Mouse (Mus musculus) cerebellum, adult 2 months (tissue): ENCODE data around the gene Dock9. TPM values are rescaled to one million over a fixed set of nuclear protein-coding genes. Genes with fewer than 3 reads are reported as not detected.
"Not testable (repeated sequence)": the region's sequence is repeated elsewhere in the genome, so short reads cannot be mapped to it uniquely, and the experiment has no call there.

Experiments used
- DNase-seq, 2 experiments: peaks; one replicate each; pipeline ENCODE4 v3.0.0; 2021
- H3K27ac ChIP-seq: fragments of 200-500 bp; 2 replicates; pipeline ENCODE4 v1.5.1; 2012; ENCODE audit warnings: low read length, control low read depth, inconsistent platforms; ENCODE audit not compliant: insufficient read depth
- H3K27me3 ChIP-seq: fragments of 200-500 bp; 2 replicates; pipeline ENCODE4 v1.6.1; 2012; ENCODE audit warnings: inconsistent platforms, mild to moderate bottlenecking, low read length, moderate library complexity; ENCODE audit not compliant: control insufficient read depth, insufficient read depth
- H3K4me1 ChIP-seq: fragments of 200-500 bp; 2 replicates; pipeline ENCODE4 v1.6.1; 2011; ENCODE audit warnings: low read length; ENCODE audit not compliant: control insufficient read depth, insufficient read depth
- H3K4me3 ChIP-seq: fragments of 200-500 bp; replicated peaks from 2 replicates; pipeline ENCODE3; 2011; ENCODE audit warnings: mild to moderate bottlenecking, low read depth, low read length, control low read depth; ENCODE audit not compliant: insufficient read depth
- CTCF ChIP-seq: fragments of 200-500 bp; IDR thresholded peaks from 2 replicates; pipeline ENCODE4 v1.5.1; 2011; ENCODE audit warnings: low read depth, mild to moderate bottlenecking, control low read depth, low read length, moderate library complexity, borderline replicate concordance; ENCODE audit not compliant: insufficient read depth
- POLR2A ChIP-seq: fragments of 200-500 bp; IDR thresholded peaks from 2 replicates; pipeline ENCODE4 v1.6.1; 2011; ENCODE audit warnings: low read length, control low read depth, borderline replicate concordance; ENCODE audit not compliant: insufficient read depth
- WGBS: fragments of 180-500 bp; shearing (Covaris S2); methylation state at CpG from one replicate; pipeline ENCODE4 v1.1.7; 2018; 5-methylcytosine and 5-hydroxymethylcytosine counted together
- polyA plus RNA-seq: library from polyadenylated mRNA; depleted of rRNA; stranded (reverse); fragments of >200 nt; gene quantifications from 2 replicates; pipeline ENCODE4 v1.2.3, GENCODE M21; 2012

Dock9 gene
- polyA plus RNA-seq, 1 experiment = 140 TPM

DNA sequence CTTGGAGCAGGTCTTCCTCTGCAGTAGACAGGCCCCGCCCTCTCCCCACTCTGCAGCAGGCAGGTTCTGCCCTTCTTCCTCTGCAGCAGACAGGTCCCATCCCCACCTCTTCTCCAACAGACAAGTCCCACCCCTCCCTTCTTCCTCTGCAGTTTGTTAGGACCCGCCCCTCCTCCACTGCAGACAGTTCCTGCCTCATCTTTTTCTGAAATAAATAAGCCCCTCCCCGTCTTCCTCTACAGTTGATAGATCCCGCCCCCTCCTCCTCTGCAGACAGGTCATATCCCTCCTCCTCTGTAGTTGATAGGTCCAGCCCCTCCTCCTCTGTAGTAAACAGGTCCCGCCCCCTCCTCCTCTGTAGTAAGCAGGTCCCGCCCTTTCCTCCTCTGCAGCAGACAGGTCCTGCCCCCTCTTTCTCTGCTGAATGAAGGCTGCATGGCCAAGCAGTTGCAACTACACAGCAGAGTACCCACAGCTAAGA, 65.9 kb downstream of the Dock9 start:
- Histone ChIP-seq H3K4me3 (no peak overlapping the region), H3K4me1 (peaks cover 22% of the 10 kb centered on the region), H3K27ac (no peak overlapping the region), H3K27me3 (no peaks in the 10 kb centered on the region)
- TF ChIP-seq POLR2A = no peak
- no peak for TF ChIP-seq CTCF
- no peak for DNase-seq
- 54% methylated on average over 6 of the region's 6 CpGs for WGBS

DNA sequence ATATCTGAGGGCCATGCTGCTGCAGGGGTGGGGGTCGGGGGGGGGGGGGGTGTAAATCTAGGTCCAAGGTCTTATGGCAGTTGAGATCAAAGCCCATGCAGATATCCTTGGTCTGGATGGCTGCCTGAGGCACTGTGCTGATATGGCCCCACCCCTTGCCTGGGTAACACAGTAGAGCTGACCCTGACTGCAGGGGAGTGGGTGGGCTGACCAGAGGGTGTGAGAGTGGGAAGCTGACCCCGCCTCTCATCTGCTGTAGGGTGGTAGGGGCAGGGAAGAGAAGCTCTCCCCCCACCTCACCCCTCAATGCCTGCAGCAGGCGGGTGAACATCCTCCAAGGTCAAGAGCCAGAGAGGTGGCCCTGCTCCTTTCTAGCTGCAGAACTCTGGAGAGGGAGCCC, 66.7 kb downstream of the Dock9 start:
- no peak for TF ChIP-seq CTCF
- no peak for TF ChIP-seq POLR2A
- Histone ChIP-seq H3K4me3 (no peak overlapping the region), H3K4me1 (peaks cover 15% of the 10 kb centered on the region), H3K27ac (no peak overlapping the region), H3K27me3 (no peaks in the 10 kb centered on the region)
- 84% methylated on average over 3 of the region's 3 CpGs for WGBS
- no peak for DNase-seq

DNA sequence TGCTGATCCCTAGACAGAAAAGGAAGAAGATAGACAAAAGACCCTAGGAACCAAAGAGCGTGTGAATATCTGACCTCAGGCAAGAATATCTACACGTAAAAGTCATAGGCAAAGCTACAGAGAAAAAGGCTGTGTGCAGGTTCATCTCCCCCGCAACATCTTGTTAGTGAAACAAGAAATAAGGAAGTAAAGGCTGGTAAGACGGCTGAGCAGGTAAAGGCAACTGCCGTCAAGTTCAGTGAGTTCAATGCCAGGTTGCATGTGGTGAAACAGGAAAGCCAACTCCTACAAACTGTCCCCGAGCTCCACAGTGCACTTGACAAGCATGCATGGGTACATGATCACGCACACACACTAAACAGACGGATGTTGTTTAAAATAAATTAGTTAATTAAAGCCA, 69.6 kb downstream of the Dock9 start:
- no peak for DNase-seq
- TF ChIP-seq CTCF (no peak), POLR2A (no peak)
- Histone ChIP-seq H3K27me3 (no peaks in the 10 kb centered on the region), H3K27ac (no peak overlapping the region), H3K4me1 (peaks cover 20% of the 10 kb centered on the region), H3K4me3 (no peak overlapping the region)
- WGBS = 59% methylated on average over 8 of the region's 8 CpGs

DNA sequence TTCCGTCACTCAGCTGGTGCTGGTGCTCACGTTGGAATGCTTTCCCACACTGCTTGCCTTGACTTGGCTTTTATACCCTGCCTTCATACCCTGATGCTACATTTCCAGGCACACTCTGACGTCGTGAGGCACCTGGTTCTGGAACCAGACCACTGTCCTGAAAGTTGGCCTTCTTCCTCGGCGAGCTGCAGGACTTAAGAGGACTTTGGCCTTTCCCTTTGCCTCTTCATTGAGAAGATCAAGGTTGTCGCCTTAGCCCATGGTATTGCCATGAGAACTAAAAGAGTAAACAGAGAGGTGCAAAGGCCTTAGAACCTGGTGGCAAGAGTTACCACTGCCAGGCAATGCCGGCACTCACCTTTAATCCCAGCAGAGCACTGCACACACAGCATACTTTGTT, 73.1 kb downstream of the Dock9 start:
- no peak for DNase-seq
- H3K27me3 ChIP-seq = no peaks in the 10 kb centered on the region
- peaks cover 18% of the 10 kb centered on the region for H3K4me1 ChIP-seq
- no peak for TF ChIP-seq POLR2A
- TF ChIP-seq CTCF = no peak
- H3K27ac ChIP-seq = no peak overlapping the region
- H3K4me3 ChIP-seq = no peak overlapping the region
- WGBS = 76% methylated on average over 8 of the region's 8 CpGs

DNA sequence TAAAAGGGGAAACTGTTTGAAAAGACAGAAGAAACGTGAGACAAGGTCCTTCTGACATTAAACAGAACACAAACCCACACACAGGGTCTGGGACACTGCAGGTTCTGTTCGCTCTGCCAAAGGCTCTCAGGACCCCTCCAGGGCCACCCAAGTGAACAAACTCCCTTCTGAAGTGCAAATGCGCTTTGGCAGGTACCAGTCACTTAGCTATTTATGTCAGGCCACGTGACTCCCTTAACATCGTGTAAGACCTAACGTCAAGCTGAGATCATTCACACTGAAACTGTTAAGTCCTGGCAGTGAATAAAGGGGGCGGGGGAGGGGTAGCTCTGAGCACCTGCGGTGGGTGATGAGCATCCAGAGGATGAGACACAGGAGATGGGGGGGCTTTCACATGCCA, 74.9 kb downstream of the Dock9 start:
- Histone ChIP-seq H3K4me1 (peaks cover 21% of the 10 kb centered on the region), H3K27ac (peak overlapping the region; percentile 45; the same call in 1 of the 2 replicates), H3K27me3 (no peaks in the 10 kb centered on the region), H3K4me3 (no peak overlapping the region)
- no peak for DNase-seq
- TF ChIP-seq CTCF (no peak), POLR2A (no peak)
- 15% methylated on average over 8 of the region's 8 CpGs for WGBS

DNA sequence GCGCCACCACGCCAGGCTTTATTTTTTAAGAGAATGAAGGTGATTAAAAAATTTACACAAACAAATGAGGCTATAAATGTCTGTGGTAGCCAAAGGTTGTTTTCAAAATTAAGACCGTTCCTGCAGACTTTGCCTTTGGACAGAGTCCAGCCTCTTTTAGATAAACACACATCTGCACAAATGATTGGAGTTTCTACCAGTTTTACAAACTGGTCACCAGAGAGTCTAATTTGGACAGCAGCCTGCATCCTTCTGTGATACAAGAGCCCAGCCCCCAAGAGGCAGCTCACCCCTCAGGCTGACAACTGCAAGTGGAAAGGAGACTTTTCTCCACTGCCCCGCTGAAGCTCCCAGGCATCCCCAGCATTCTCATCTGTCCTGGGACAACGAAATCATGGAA, 76.2 kb downstream of the Dock9 start:
- no peak for DNase-seq
- Histone ChIP-seq H3K4me1 (peaks cover 25% of the 10 kb centered on the region), H3K4me3 (no peak overlapping the region), H3K27ac (no peak overlapping the region), H3K27me3 (no peaks in the 10 kb centered on the region)
- TF ChIP-seq POLR2A (no peak), CTCF (no peak)
- 78% methylated on average over 5 of the region's 5 CpGs for WGBS

DNA sequence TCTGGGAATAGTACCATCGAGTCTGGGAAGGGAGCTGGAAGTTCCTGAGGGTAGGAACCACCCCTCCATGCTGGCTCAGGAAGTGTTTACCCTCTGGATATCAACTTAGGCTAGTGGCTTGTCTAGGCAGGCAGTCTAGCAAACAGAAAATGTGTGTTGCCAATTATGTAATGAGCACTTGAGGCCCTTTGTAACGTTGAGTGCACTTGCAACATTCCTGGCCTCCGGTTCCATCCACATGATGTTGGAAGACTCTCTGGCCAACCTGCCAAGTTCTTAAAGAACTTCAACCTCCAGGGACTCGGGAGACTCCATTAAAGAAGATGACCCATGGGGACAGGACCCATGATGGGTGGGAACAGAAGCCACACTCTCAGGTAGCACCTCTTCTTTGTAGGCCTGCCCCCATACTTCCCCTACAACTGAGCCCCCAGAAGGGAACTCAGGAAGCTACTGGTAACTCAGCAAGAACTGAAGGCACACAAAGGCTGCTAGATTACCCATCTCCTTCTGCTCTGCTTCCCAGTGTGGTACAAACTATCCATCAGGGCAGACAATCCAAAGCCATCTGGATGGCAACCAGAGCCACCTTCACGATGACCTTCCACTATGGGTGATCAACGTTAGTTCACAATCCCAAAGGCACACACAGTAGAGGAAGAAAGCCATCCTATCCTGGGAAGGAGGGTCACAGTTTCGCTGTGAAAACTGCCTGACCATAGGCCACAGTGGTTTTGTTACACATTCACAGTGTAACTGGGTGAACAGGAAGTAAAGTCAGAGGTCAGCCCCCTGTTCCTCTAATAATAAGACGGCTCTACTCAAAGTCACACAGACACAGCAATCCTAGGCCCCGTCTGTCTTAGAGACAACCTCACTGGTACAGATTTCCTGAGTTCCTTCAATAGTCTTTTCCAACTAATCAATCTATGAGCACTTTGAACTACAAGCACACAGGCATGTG, 77.7 kb downstream of the Dock9 start:
- Histone ChIP-seq H3K27ac (0 out of 2 replicates have a peak overlapping the region, but pooled peaks have one; percentile 8), H3K27me3 (no peaks in the 10 kb centered on the region), H3K4me1 (peaks cover 27% of the 10 kb centered on the region), H3K4me3 (no peak overlapping the region)
- 54% methylated on average over 9 of the region's 9 CpGs for whole genome bisulfite sequencing
- TF ChIP-seq CTCF (no peak), POLR2A (no peak)
- DNase-seq = no peak

DNA sequence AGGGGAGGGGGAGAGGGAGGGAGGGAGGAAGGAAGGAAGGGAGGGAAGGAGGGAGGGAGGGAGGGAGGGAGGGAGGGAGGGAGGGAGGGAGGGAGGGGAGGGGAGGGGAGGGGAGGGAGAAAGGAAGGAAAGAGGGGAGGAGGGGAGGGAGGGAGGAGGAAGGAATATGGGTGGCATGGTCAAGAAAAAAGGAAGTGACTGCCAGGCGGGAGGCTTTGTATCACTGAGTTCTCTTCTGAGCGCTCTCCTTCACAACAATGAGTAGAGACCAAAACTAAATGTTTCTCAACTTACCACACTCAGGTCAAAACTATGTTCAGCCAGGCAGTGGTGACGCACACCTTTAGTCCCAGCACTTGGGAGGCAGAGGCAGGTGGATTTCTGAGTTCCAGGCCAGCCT, 82.8 kb downstream of the Dock9 start:
- H3K27ac ChIP-seq, H3K4me3 ChIP-seq, DNase-seq, H3K27me3 ChIP-seq: not testable (repeated sequence)
- WGBS = 92% methylated on average over 3 of the region's 3 CpGs
- peaks cover 33% of the 10 kb centered on the region for H3K4me1 ChIP-seq

DNA sequence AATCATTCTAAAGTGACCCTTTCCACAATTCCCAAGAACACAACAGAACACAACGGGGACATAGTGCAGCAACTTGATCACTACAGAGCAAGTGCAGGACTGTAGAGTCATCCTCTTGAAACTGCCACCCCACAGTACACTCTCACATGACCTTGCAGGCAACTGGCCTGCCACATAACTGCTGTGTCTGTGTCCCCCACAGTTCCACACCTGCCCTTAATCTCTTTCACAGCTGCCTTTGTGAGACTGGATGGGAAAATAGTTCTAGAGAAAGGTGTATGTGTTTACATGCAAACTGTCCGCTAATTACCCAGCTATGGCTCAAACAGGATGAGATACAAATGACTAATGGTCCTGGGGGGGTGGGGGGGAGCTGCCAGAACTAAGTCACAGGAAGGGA, 83.4 kb downstream of the Dock9 start:
- H3K27me3 ChIP-seq = no peaks in the 10 kb centered on the region
- no peak for DNase-seq
- TF ChIP-seq CTCF (no peak), POLR2A (no peak)
- no peak overlapping the region for H3K4me3 ChIP-seq
- H3K4me1 ChIP-seq = peaks cover 37% of the 10 kb centered on the region
- WGBS = 76% methylated on average over 2 of the region's 2 CpGs
- no peak overlapping the region for H3K27ac ChIP-seq
